In genomic region chr4:128260907-128261560, GRCm38 (mm10) we compare ENCODE assay signal across 29 mouse cellular contexts. TPM values are rescaled to one million over a fixed set of nuclear protein-coding genes. Genes with fewer than 3 reads are reported as not detected.
DNase-seq lines count a peak whose midpoint lies in the region; ATAC-seq lines count a peak whose summit lies in the region.
"Had no signal": no experiment of that assay in that cellular context is flagged by ENCODE, and none has a peak within 500 bp of the region (broad histone marks: within the 10 kb centered on the region; RNA-seq: fewer than 3 reads in every experiment).

Gene Hmgb4 (minus strand): TSS chr4:128260957.

- no peak within 1 kb of the TSS for H3K4me3 ChIP-seq in midbrain, embryonic 14.5 days (replicated peaks; ENCODE audit: low read depth, low read length)
- H3K4me3 ChIP-seq: embryonic facial prominence, embryonic 13.5 days; heart, embryonic 13.5 days; kidney, embryonic 15.5 days; limb, embryonic 12.5 days; liver, embryonic 12.5 days; lung, embryonic 15.5 days; neural tube, embryonic 13.5 days had no signal

- no peaks in the 10 kb centered on the region for H3K9me3 ChIP-seq in midbrain, embryonic 14.5 days (ENCODE audit: control insufficient read depth, low read length)
- H3K9me3 ChIP-seq: embryonic facial prominence, embryonic 13.5 days; kidney, embryonic 15.5 days; lung, embryonic 15.5 days; neural tube, embryonic 13.5 days had no signal

- H3K4me1 ChIP-seq in midbrain, embryonic 14.5 days (ENCODE audit: control insufficient read depth, insufficient read depth, low read length): peaks cover 3% of the 10 kb centered on the region; the same call in 1 of the 2 replicates
- H3K4me1 ChIP-seq: embryonic facial prominence, embryonic 13.5 days; heart, embryonic 13.5 days; kidney, embryonic 15.5 days; limb, embryonic 12.5 days; liver, embryonic 12.5 days; neural tube, embryonic 13.5 days had no signal

- no peak for ATAC-seq in midbrain, embryonic 14.5 days (ENCODE audit: low FRiP score, low TSS enrichment)
- ATAC-seq: forebrain, embryonic 14.5 days; hindbrain, embryonic 16.5 days; intestine, postnatal 0 days; liver, embryonic 12.5 days; Patski had no signal

- DNase-seq in left cerebral cortex, adult 18-20 months (ENCODE audit: low spot score in 2 of 2): peak; percentile 20 to 25
- no peak for DNase-seq in left cerebral cortex, postnatal 10 days (ENCODE audit: extremely low spot score in 1 of 2, low spot score in 2 of 2)
- DNase-seq in right cerebral cortex, adult 18-20 months: peak; percentile 49
- no peak for DNase-seq in right cerebral cortex, postnatal 4 days
- DNase-seq in midbrain, embryonic 14.5 days: peak; percentile 43
- DNase-seq in retina, postnatal 1 day: peak; percentile 34
- no peak for DNase-seq in MN1 (ENCODE audit: low spot score)
- DNase-seq: adrenal gland, postnatal 10 days; cerebellum, adult 11 months; cerebellum, postnatal 10 days; heart, adult 11 months; kidney, postnatal 4 days; thymus, postnatal 4 days had no signal

- H3K9ac ChIP-seq in midbrain, embryonic 14.5 days (replicated peaks; ENCODE audit: low read length): no peak within 1 kb of the TSS
- H3K9ac ChIP-seq: embryonic facial prominence, embryonic 13.5 days; heart, embryonic 13.5 days; kidney, embryonic 15.5 days; limb, embryonic 12.5 days; liver, embryonic 12.5 days; lung, embryonic 15.5 days; neural tube, embryonic 13.5 days had no signal

- 54% methylated on average over 8 of the region's 8 CpGs for WGBS in midbrain, embryonic 14.5 days

- H3K4me2 ChIP-seq in midbrain, embryonic 14.5 days (ENCODE audit: low read length): no peak within 1 kb of the TSS
- H3K4me2 ChIP-seq: embryonic facial prominence, embryonic 13.5 days; heart, embryonic 13.5 days; kidney, embryonic 15.5 days; limb, embryonic 12.5 days; liver, embryonic 12.5 days; lung, embryonic 15.5 days; neural tube, embryonic 13.5 days had no signal

- no peaks in the 10 kb centered on the region for H3K36me3 ChIP-seq in midbrain, embryonic 14.5 days (ENCODE audit: control insufficient read depth, insufficient read depth, low read length)
- H3K36me3 ChIP-seq: embryonic facial prominence, embryonic 13.5 days; heart, embryonic 13.5 days; kidney, embryonic 15.5 days; limb, embryonic 12.5 days; liver, embryonic 12.5 days; lung, embryonic 15.5 days; neural tube, embryonic 13.5 days had no signal

- H3K27me3 ChIP-seq in midbrain, embryonic 14.5 days (ENCODE audit: control insufficient read depth, insufficient read depth, low read length): no peaks in the 10 kb centered on the region
- H3K27me3 ChIP-seq: embryonic facial prominence, embryonic 13.5 days; heart, embryonic 13.5 days; kidney, embryonic 15.5 days; limb, embryonic 12.5 days; liver, embryonic 12.5 days; lung, embryonic 15.5 days; neural tube, embryonic 13.5 days; Patski had no signal

- intact Hi-C loops in left cerebral cortex, postnatal 10 days (cut with DNase I): no loop called here

- peak within 1 kb of the TSS; percentile 27 for H3K27ac ChIP-seq in midbrain, embryonic 14.5 days (replicated peaks; ENCODE audit: low read depth, low read length)
- H3K27ac ChIP-seq: embryonic facial prominence, embryonic 13.5 days; heart, embryonic 13.5 days; kidney, embryonic 15.5 days; limb, embryonic 12.5 days; liver, embryonic 12.5 days; lung, embryonic 15.5 days; neural tube, embryonic 13.5 days had no signal

RNA-seq across cellular contexts. Expression of gene Hmgb4, which starts in this region (rescaled TPM):
- not detected for total RNA-seq in left cerebral cortex, adult 18-20 months (2021)
- total RNA-seq in left cerebral cortex, postnatal 10 days (2021): under 1 TPM; 0.49 to 0.51 TPM
- polyA plus RNA-seq in midbrain, embryonic 14.5 days (2014; fragmentation: Nextera tagmentation; extraction: Ambion mirVana): 0.31 TPM in 1 of 2 replicates, not detected in the other
- total RNA-seq: adrenal gland, postnatal 10 days; gastrocnemius, adult 8-10 months; heart, postnatal 25 days; layer of hippocampus, postnatal 10 days; megakaryocyte progenitor cell, adult 5-6 weeks had no signal
- polyA plus RNA-seq: embryonic facial prominence, embryonic 13.5 days; forebrain, embryonic 14.5 days; heart, embryonic 13.5 days; hindbrain, embryonic 16.5 days; intestine, postnatal 0 days; kidney, embryonic 15.5 days; limb, embryonic 12.5 days; liver, embryonic 12.5 days; lung, embryonic 15.5 days; neural tube, embryonic 13.5 days; Patski; small intestine, adult 2 months had no signal

Comparison
In these comparisons a context has a peak if more than half of its experiments do, and no peak if none do; other contexts are left out.
1. DNase-seq: peak in right cerebral cortex, adult 18-20 months (single experiment) and retina, postnatal 1 day (single experiment); none in left cerebral cortex, postnatal 10 days (0 of 2), right cerebral cortex, postnatal 4 days (single experiment) and MN1 (single experiment).
2. Peak in DNase-seq in left cerebral cortex, adult 18-20 months; RNA of the gene not detected or under 1 TPM.
3. Peak in DNase-seq and H3K27ac ChIP-seq in midbrain, embryonic 14.5 days; RNA of the gene not detected or under 1 TPM.